Mouse (Mus musculus): ENCODE results near the gene Nsf.

The Nsf gene

GRCm38 (mm10) chr11:103953896-103954292 is at the start of gene Nsf:
TSS of gene Nsf (minus strand) at chr11:103954056.
- DNase-seq = peak; percentile 86 to 94

- DNase-seq = no peak
Observed at GRCm38 (mm10) chr11:104003397-104003796, 49.5 kb upstream of the Nsf start.

GRCm38 (mm10) chr11:104002191-104002590 is 48.3 kb upstream of the Nsf start:
- no peak for DNase-seq

GRCm38 (mm10) chr11:104001395-104001955 is 47.6 kb upstream of the Nsf start:
- DNase-seq = no peak

GRCm38 (mm10) chr11:104000667-104001394 is 47.0 kb upstream of the Nsf start:
- DNase-seq = peak; percentile 31 to 32

GRCm38 (mm10) chr11:103998737-103999136 is 44.9 kb upstream of the Nsf start:
- no peak for DNase-seq

- DNase-seq = peak; percentile 30 to 68
Observed at GRCm38 (mm10) chr11:103997385-103997784, 43.5 kb upstream of the Nsf start.

- DNase-seq = no peak
Observed at GRCm38 (mm10) chr11:103992638-103993037, 38.8 kb upstream of the Nsf start.

GRCm38 (mm10) chr11:103990049-103990557 is 36.2 kb upstream of the Nsf start:
- DNase-seq = peak; percentile 61 to 70

- peak; percentile 63 to 81 for DNase-seq
Observed at GRCm38 (mm10) chr11:103987423-103987822, 33.6 kb upstream of the Nsf start.

GRCm38 (mm10) chr11:103984067-103984466 is 30.2 kb upstream of the Nsf start:
- no peak for DNase-seq

GRCm38 (mm10) chr11:103981826-103982225 is 28.0 kb upstream of the Nsf start:
- DNase-seq = no peak

- peak in 1 of 2 experiments; percentile 15 for DNase-seq
Observed at GRCm38 (mm10) chr11:103979381-103979780, 25.5 kb upstream of the Nsf start.

GRCm38 (mm10) chr11:103970876-103971275 is 17.0 kb upstream of the Nsf start:
- no peak for DNase-seq

- no peak for DNase-seq
Observed at GRCm38 (mm10) chr11:103969278-103969677, 15.4 kb upstream of the Nsf start.

GRCm38 (mm10) chr11:103967106-103967735 is 13.4 kb upstream of the Nsf start:
- DNase-seq = no peak

- no peak for DNase-seq
Observed at GRCm38 (mm10) chr11:103956866-103957265, 3.0 kb upstream of the Nsf start.

- DNase-seq = peak in 1 of 2 experiments; percentile 11
Observed at GRCm38 (mm10) chr11:103953032-103953895, 592 bp downstream of the Nsf start.

GRCm38 (mm10) chr11:103952635-103953031 is 1.2 kb downstream of the Nsf start:
- no peak for DNase-seq

GRCm38 (mm10) chr11:103951106-103951505 is 2.8 kb downstream of the Nsf start:
- no peak for DNase-seq

GRCm38 (mm10) chr11:103948952-103949351 is 4.9 kb downstream of the Nsf start:
- DNase-seq = no peak

- DNase-seq = no peak
Observed at GRCm38 (mm10) chr11:103942740-103943139, 11.1 kb downstream of the Nsf start.

GRCm38 (mm10) chr11:103941351-103941750 is 12.5 kb downstream of the Nsf start:
- DNase-seq = no peak
